Mouse (Mus musculus) embryonic facial prominence, embryonic 14.5 days (tissue): ENCODE measurements at regions not wholly inside any gene's neighbourhood (a gene's known extent, or its start where the extent isn't known, plus 50 kb on each side); places are given as distances from the start of the nearest gene placed in this dataset.

Experiments used
- ATAC-seq: fragments of 200-750 bp; cut with Nextera tagmentation; 2 replicates; pipeline ENCODE4 v1.8.0; 2017; ENCODE audit warnings: low read depth, moderate number of reproducible peaks, moderate TSS enrichment
- DNase-seq: peaks from one replicate; pipeline ENCODE4 v3.0.0-alpha.2; 2015; ENCODE audit warnings: low spot score
- H3K27ac ChIP-seq: fragments of 300-500 bp; sonication (generic); replicated peaks from 2 replicates; pipeline ENCODE4 v1.5.1; 2014; ENCODE audit warnings: low read depth, mild to moderate bottlenecking, low read length, moderate library complexity
- H3K27me3 ChIP-seq: fragments of 300-500 bp; sonication (generic); replicated peaks from 2 replicates; pipeline ENCODE4 v1.6.1; 2014; ENCODE audit warnings: low read length; ENCODE audit not compliant: control insufficient read depth, insufficient read depth
- H3K36me3 ChIP-seq: fragments of 300-500 bp; sonication (generic); 2 replicates; pipeline ENCODE4 v1.6.1; 2014; ENCODE audit warnings: low read length, mixed read lengths; ENCODE audit not compliant: control insufficient read depth, insufficient read depth
- H3K4me1 ChIP-seq: fragments of 300-500 bp; sonication (generic); 2 replicates; pipeline ENCODE4 v1.6.1; 2014; ENCODE audit warnings: antibody characterized with exemption, low read length; ENCODE audit not compliant: control insufficient read depth, insufficient read depth
- H3K4me2 ChIP-seq: fragments of 300-500 bp; sonication (generic); 2 replicates; pipeline ENCODE4 v1.6.1; 2014; ENCODE audit warnings: low read depth, mild to moderate bottlenecking, low read length, moderate library complexity, mixed read lengths
- H3K4me3 ChIP-seq: fragments of 300-500 bp; sonication (generic); 2 replicates; pipeline ENCODE4 v1.5.1; 2014; ENCODE audit warnings: low read depth, mild to moderate bottlenecking, low read length
- H3K9ac ChIP-seq: fragments of 300-500 bp; sonication (generic); 2 replicates; pipeline ENCODE4 v1.6.1; 2014; ENCODE audit warnings: low read depth, mild to moderate bottlenecking, low read length, moderate library complexity, mixed read lengths
- H3K9me3 ChIP-seq: fragments of 300-500 bp; sonication (generic); 2 replicates; pipeline ENCODE4 v1.6.1; 2016; ENCODE audit warnings: low read length; ENCODE audit not compliant: control insufficient read depth
- WGBS: fragments of 180-500 bp; shearing (Covaris S2); extraction: QIAGEN DNeasy Blood & Tissue Kit; methylation state at CpG from one replicate; pipeline ENCODE4 v1.1.7; 2014; 5-methylcytosine and 5-hydroxymethylcytosine counted together

GRCm38 (mm10) chr14:114912271-114912670, 179.7 kb upstream of the Gpc5 start:
- WGBS, result 58% methylated on average over 7 of the region's 7 CpGs

GRCm38 (mm10) chr14:114913238-114913637, 178.8 kb upstream of the Gpc5 start:
- DNase-seq, result peak; percentile 75
- Histone ChIP-seq H3K9ac (no peak overlapping the region), H3K27me3 (no peaks in the 10 kb centered on the region), H3K4me2 (no peak overlapping the region), H3K9me3 (no peaks in the 10 kb centered on the region), H3K36me3 (no peaks in the 10 kb centered on the region), H3K4me3 (no peak overlapping the region), H3K4me1 (no peaks in the 10 kb centered on the region), H3K27ac (no peak overlapping the region)
- ATAC-seq, result 0 out of 2 replicates have a peak, but pooled peaks have one; percentile 26
- WGBS, result 39% methylated on average over 5 of the region's 5 CpGs

More at GRCm38 (mm10) chr14:114912271-114912670, 179.7 kb upstream of the Gpc5 start:
- H3K9me3 ChIP-seq, result no peaks in the 10 kb centered on the region
- H3K27me3 ChIP-seq, result no peaks in the 10 kb centered on the region
- no peak; the same call in 1 of the 2 replicates for ATAC-seq
- no peaks in the 10 kb centered on the region for H3K4me1 ChIP-seq
- H3K36me3 ChIP-seq, result no peaks in the 10 kb centered on the region
- H3K4me3 ChIP-seq, result no peak overlapping the region
- H3K9ac ChIP-seq, result no peak overlapping the region
- no peak for DNase-seq
- no peak overlapping the region for H3K27ac ChIP-seq
- H3K4me2 ChIP-seq, result no peak overlapping the region

- Histone ChIP-seq H3K36me3 (no peaks in the 10 kb centered on the region), H3K27ac (no peak overlapping the region), H3K4me3 (no peak overlapping the region), H3K4me2 (no peak overlapping the region), H3K27me3 (no peaks in the 10 kb centered on the region), H3K9ac (no peak overlapping the region), H3K4me1 (peaks cover 13% of the 10 kb centered on the region), H3K9me3 (no peaks in the 10 kb centered on the region)
- 67% methylated on average over 6 of the region's 6 CpGs for WGBS
- DNase-seq (no peak), ATAC-seq (no peak)
Measured at GRCm38 (mm10) chr14:114945744-114946143, 146.3 kb upstream of the Gpc5 start.

- Histone ChIP-seq H3K4me1 (peaks cover 13% of the 10 kb centered on the region), H3K9ac (no peak overlapping the region), H3K9me3 (no peaks in the 10 kb centered on the region), H3K27me3 (no peaks in the 10 kb centered on the region), H3K36me3 (no peaks in the 10 kb centered on the region), H3K27ac (no peak overlapping the region), H3K4me3 (no peak overlapping the region), H3K4me2 (no peak overlapping the region)
- no peak for ATAC-seq
- WGBS, result 65% methylated on average over 7 of the region's 7 CpGs
- no peak for DNase-seq
Measured at GRCm38 (mm10) chr14:114946321-114946720, 145.7 kb upstream of the Gpc5 start.

GRCm38 (mm10) chr14:114948341-114949155, 143.5 kb upstream of the Gpc5 start:
- peak overlapping the region; percentile 29 for H3K4me3 ChIP-seq
- H3K9ac ChIP-seq, result peak overlapping the region; percentile 51
- no peaks in the 10 kb centered on the region for H3K27me3 ChIP-seq
- 37% methylated on average over 21 of the region's 21 CpGs for WGBS
- ATAC-seq (peak; percentile 86), DNase-seq (peak; percentile 76)
- H3K27ac ChIP-seq, result peak overlapping the region; percentile 83
- H3K4me2 ChIP-seq, result peak overlapping the region; percentile 50
- H3K36me3 ChIP-seq, result no peaks in the 10 kb centered on the region
- no peaks in the 10 kb centered on the region for H3K9me3 ChIP-seq
- peaks cover 21% of the 10 kb centered on the region for H3K4me1 ChIP-seq

GRCm38 (mm10) chr14:114949156-114949496, 142.9 kb upstream of the Gpc5 start:
- 49% methylated on average over 5 of the region's 5 CpGs for WGBS
- Histone ChIP-seq H3K9me3 (no peaks in the 10 kb centered on the region), H3K36me3 (no peaks in the 10 kb centered on the region), H3K27me3 (no peaks in the 10 kb centered on the region), H3K4me1 (peaks cover 21% of the 10 kb centered on the region), H3K27ac (peak overlapping the region; percentile 83), H3K9ac (peak overlapping the region; percentile 51), H3K4me3 (peak overlapping the region; percentile 29), H3K4me2 (peak overlapping the region; percentile 50)
- peak; percentile 16 for DNase-seq
- ATAC-seq, result peak; percentile 62

GRCm38 (mm10) chr14:114952280-114952679, 139.7 kb upstream of the Gpc5 start:
- H3K27me3 ChIP-seq, result no peaks in the 10 kb centered on the region
- H3K36me3 ChIP-seq, result no peaks in the 10 kb centered on the region
- H3K9me3 ChIP-seq, result no peaks in the 10 kb centered on the region
- H3K9ac ChIP-seq, result no peak overlapping the region
- no peak overlapping the region for H3K27ac ChIP-seq
- DNase-seq, result no peak
- no peak overlapping the region for H3K4me3 ChIP-seq
- 0 out of 2 replicates have a peak overlapping the region, but pooled peaks have one; percentile 18 for H3K4me2 ChIP-seq
- no peak for ATAC-seq
- H3K4me1 ChIP-seq, result peaks cover 21% of the 10 kb centered on the region
- WGBS, result 13% methylated on average over 5 of the region's 5 CpGs

- no peak overlapping the region for H3K27ac ChIP-seq
- ATAC-seq, result no peak
Measured at GRCm38 (mm10) chr14:114953070-114953665, 138.8 kb upstream of the Gpc5 start.

More at GRCm38 (mm10) chr14:114953070-114953665, 138.8 kb upstream of the Gpc5 start:
- Histone ChIP-seq H3K4me3 (no peak overlapping the region), H3K9ac (no peak overlapping the region), H3K36me3 (no peaks in the 10 kb centered on the region), H3K4me2 (no peak overlapping the region), H3K27me3 (no peaks in the 10 kb centered on the region), H3K9me3 (no peaks in the 10 kb centered on the region), H3K4me1 (peaks cover 17% of the 10 kb centered on the region)
- 20% methylated on average over 4 of the region's 4 CpGs for WGBS
- peak; percentile 42 for DNase-seq
